Mouse (Mus musculus): Measurements from ENCODE around the gene Pde2a.
"Not testable (repeated sequence)": the region's sequence is repeated elsewhere in the genome, so short reads cannot be mapped to it uniquely, and the experiment has no call there.

- TF ChIP-seq POLR2A (IDR thresholded peaks at IDR 0.05; ENCODE audit: insufficient read depth, low read length); CTCF (IDR thresholded peaks at IDR 0.05; ENCODE audit: low read depth, low read length); EP300 (IDR thresholded peaks at IDR 0.05; ENCODE audit: insufficient read depth, low read depth, low read length): not testable (repeated sequence)
Observed at GRCm38 (mm10) chr7:101555473-101555872, 134.0 kb downstream of the Pde2a start.

Measured in ES-Bruce4 (cell line).